Mouse (Mus musculus) forebrain, embryonic 14.5 days (tissue): Measurements from ENCODE around the gene Aldh8a1. TPM values are rescaled to one million over a fixed set of nuclear protein-coding genes. Genes with fewer than 3 reads are reported as not detected.

Experiments
- ATAC-seq: fragments of 200-750 bp; cut with Nextera tagmentation; 2 replicates; pipeline ENCODE4 v1.8.0; 2017; ENCODE audit warnings: mild to moderate bottlenecking, moderate library complexity
- DNase-seq: peaks from one replicate; pipeline ENCODE4 v3.0.0-alpha.2; 2015; ENCODE audit warnings: low spot score
- H3K27ac ChIP-seq: fragments of 300-500 bp; sonication (generic); 2 replicates; pipeline ENCODE4 v1.5.1; 2014; ENCODE audit warnings: low read depth, mild to moderate bottlenecking, control low read depth, low read length, moderate library complexity
- H3K27me3 ChIP-seq: fragments of 300-500 bp; sonication (generic); replicated peaks from 2 replicates; pipeline ENCODE4 v1.6.1; 2014; ENCODE audit warnings: low read length, control low read depth, mixed read lengths; ENCODE audit not compliant: control insufficient read depth, insufficient read depth
- H3K36me3 ChIP-seq: fragments of 300-500 bp; sonication (generic); 2 replicates; pipeline ENCODE4 v1.6.1; 2014; ENCODE audit warnings: low read length, control low read depth; ENCODE audit not compliant: control insufficient read depth, insufficient read depth
- H3K4me1 ChIP-seq: fragments of 300-500 bp; sonication (generic); 2 replicates; pipeline ENCODE4 v1.6.1; 2014; ENCODE audit warnings: antibody characterized with exemption, low read length, control low read depth; ENCODE audit not compliant: control insufficient read depth, insufficient read depth
- H3K4me2 ChIP-seq: fragments of 300-500 bp; sonication (generic); 2 replicates; pipeline ENCODE4 v1.6.1; 2014; ENCODE audit warnings: mild to moderate bottlenecking, control low read depth, low read length
- H3K4me3 ChIP-seq: fragments of 300-500 bp; sonication (generic); 2 replicates; pipeline ENCODE4 v1.5.1; 2014; ENCODE audit warnings: low read depth, low read length, control low read depth
- H3K9ac ChIP-seq: fragments of 300-500 bp; sonication (generic); 2 replicates; pipeline ENCODE4 v1.6.1; 2014; ENCODE audit warnings: mild to moderate bottlenecking, low read length, control low read depth, moderate library complexity
- H3K9me3 ChIP-seq: fragments of 300-500 bp; sonication (generic); replicated peaks from 2 replicates; pipeline ENCODE4 v1.6.1; 2016; ENCODE audit warnings: low read length, control low read depth, mixed read lengths; ENCODE audit not compliant: control insufficient read depth
- WGBS: fragments of 180-500 bp; shearing (Covaris S2); extraction: QIAGEN DNeasy Blood & Tissue Kit; methylation state at CpG from one replicate; pipeline ENCODE4 v1.1.7; 2014; 5-methylcytosine and 5-hydroxymethylcytosine counted together
- polyA plus RNA-seq: library from polyadenylated mRNA; unstranded; fragments of >200 nt; fragmentation: Nextera tagmentation; extraction: Ambion mirVana; gene quantifications from 2 replicates; pipeline ENCODE4 v1.2.1, GENCODE M21; 2014

The Aldh8a1 gene
- polyA plus RNA-seq, 1 experiment from 2014 or later, result not detected

- WGBS, result 60% methylated on average over 2 of the region's 2 CpGs
- ATAC-seq (no peak), DNase-seq (no peak)
Measured at GRCm38 (mm10) chr10:21400453-21400852, 23.4 kb downstream of the Aldh8a1 start.

GRCm38 (mm10) chr10:21401259-21401658, 24.2 kb downstream of the Aldh8a1 start:
- Histone ChIP-seq H3K4me1 (no peaks in the 10 kb centered on the region), H3K4me2 (no peak overlapping the region), H3K36me3 (no peaks in the 10 kb centered on the region), H3K4me3 (no peak overlapping the region), H3K27ac (no peak overlapping the region), H3K9ac (no peak overlapping the region), H3K9me3 (no peaks in the 10 kb centered on the region), H3K27me3 (no peaks in the 10 kb centered on the region)
- WGBS, result 71% methylated on average over 4 of the region's 4 CpGs
- ATAC-seq, result no peak
- DNase-seq, result no peak

More at GRCm38 (mm10) chr10:21400453-21400852, 23.4 kb downstream of the Aldh8a1 start:
- no peaks in the 10 kb centered on the region for H3K27me3 ChIP-seq
- H3K4me1 ChIP-seq, result no peaks in the 10 kb centered on the region
- no peaks in the 10 kb centered on the region for H3K9me3 ChIP-seq
- no peak overlapping the region for H3K4me3 ChIP-seq
- no peak overlapping the region for H3K27ac ChIP-seq
- no peak overlapping the region for H3K9ac ChIP-seq
- no peak overlapping the region for H3K4me2 ChIP-seq
- H3K36me3 ChIP-seq, result no peaks in the 10 kb centered on the region

- Histone ChIP-seq H3K9ac (no peak overlapping the region), H3K9me3 (no peaks in the 10 kb centered on the region), H3K27ac (no peak overlapping the region), H3K4me2 (no peak overlapping the region), H3K27me3 (no peaks in the 10 kb centered on the region), H3K4me3 (no peak overlapping the region), H3K36me3 (no peaks in the 10 kb centered on the region), H3K4me1 (no peaks in the 10 kb centered on the region)
- ATAC-seq (no peak), DNase-seq (no peak)
- WGBS, result 86% methylated on average over 4 of the region's 4 CpGs
Measured at GRCm38 (mm10) chr10:21404822-21405221, 27.7 kb downstream of the Aldh8a1 start.

- H3K4me1 ChIP-seq, result no peaks in the 10 kb centered on the region
- ATAC-seq (no peak), DNase-seq (no peak)
- H3K9ac ChIP-seq, result no peak overlapping the region
- no peaks in the 10 kb centered on the region for H3K27me3 ChIP-seq
- no peak overlapping the region for H3K4me3 ChIP-seq
- no peaks in the 10 kb centered on the region for H3K36me3 ChIP-seq
- H3K9me3 ChIP-seq, result no peaks in the 10 kb centered on the region
- no peak overlapping the region for H3K27ac ChIP-seq
- H3K4me2 ChIP-seq, result no peak overlapping the region
- whole genome bisulfite sequencing, result 83% methylated on average over 11 of the region's 11 CpGs
Measured at GRCm38 (mm10) chr10:21405707-21406534, 28.8 kb downstream of the Aldh8a1 start.

- Histone ChIP-seq H3K27me3 (no peaks in the 10 kb centered on the region), H3K9ac (no peak overlapping the region), H3K36me3 (no peaks in the 10 kb centered on the region), H3K4me1 (no peaks in the 10 kb centered on the region), H3K27ac (no peak overlapping the region), H3K9me3 (no peaks in the 10 kb centered on the region), H3K4me2 (no peak overlapping the region), H3K4me3 (no peak overlapping the region)
- WGBS, result 80% methylated on average over 5 of the region's 5 CpGs
- no peak for DNase-seq
- ATAC-seq, result no peak
Measured at GRCm38 (mm10) chr10:21410711-21411110, 33.6 kb downstream of the Aldh8a1 start.

GRCm38 (mm10) chr10:21411621-21412205, 34.6 kb downstream of the Aldh8a1 start:
- WGBS, result 73% methylated on average over 6 of the region's 6 CpGs
- ATAC-seq, result no peak
- H3K4me1 ChIP-seq, result no peaks in the 10 kb centered on the region
- H3K27me3 ChIP-seq, result no peaks in the 10 kb centered on the region
- no peak for DNase-seq
- H3K4me2 ChIP-seq, result no peak overlapping the region
- no peak overlapping the region for H3K9ac ChIP-seq
- H3K36me3 ChIP-seq, result no peaks in the 10 kb centered on the region
- no peak overlapping the region for H3K27ac ChIP-seq
- H3K9me3 ChIP-seq, result no peaks in the 10 kb centered on the region
- no peak overlapping the region for H3K4me3 ChIP-seq

- no peak for ATAC-seq
- no peaks in the 10 kb centered on the region for H3K4me1 ChIP-seq
- H3K4me2 ChIP-seq, result no peak overlapping the region
- no peaks in the 10 kb centered on the region for H3K36me3 ChIP-seq
- H3K27ac ChIP-seq, result no peak overlapping the region
- H3K4me3 ChIP-seq, result no peak overlapping the region
- H3K9ac ChIP-seq, result no peak overlapping the region
- no peaks in the 10 kb centered on the region for H3K9me3 ChIP-seq
- no peak for DNase-seq
- H3K27me3 ChIP-seq, result no peaks in the 10 kb centered on the region
- 79% methylated on average over 4 of the region's 4 CpGs for WGBS
Measured at GRCm38 (mm10) chr10:21415031-21415430, 37.9 kb downstream of the Aldh8a1 start.

- DNase-seq (no peak), ATAC-seq (no peak)
- Histone ChIP-seq H3K36me3 (no peaks in the 10 kb centered on the region), H3K9me3 (no peaks in the 10 kb centered on the region), H3K4me2 (no peak overlapping the region), H3K27ac (no peak overlapping the region), H3K9ac (no peak overlapping the region), H3K4me3 (no peak overlapping the region), H3K4me1 (no peaks in the 10 kb centered on the region), H3K27me3 (no peaks in the 10 kb centered on the region)
- 93% methylated on average over 5 of the region's 5 CpGs for WGBS
Measured at GRCm38 (mm10) chr10:21416184-21416583, 39.1 kb downstream of the Aldh8a1 start.

GRCm38 (mm10) chr10:21419188-21419587, 42.1 kb downstream of the Aldh8a1 start:
- ATAC-seq, result no peak
- Histone ChIP-seq H3K9me3 (no peaks in the 10 kb centered on the region), H3K4me1 (no peaks in the 10 kb centered on the region), H3K4me2 (no peak overlapping the region), H3K9ac (no peak overlapping the region), H3K27ac (no peak overlapping the region), H3K4me3 (no peak overlapping the region), H3K36me3 (no peaks in the 10 kb centered on the region), H3K27me3 (no peaks in the 10 kb centered on the region)
- DNase-seq, result no peak
- 87% methylated on average over 14 of the region's 14 CpGs for WGBS
